Mouse (Mus musculus): ENCODE results near the gene Arhgap20. TPM values are rescaled to one million over a fixed set of nuclear protein-coding genes. Genes with fewer than 3 reads are reported as not detected.

Gene Arhgap20
- polyA plus RNA-seq, 1 experiment = 0.37 TPM

DNA sequence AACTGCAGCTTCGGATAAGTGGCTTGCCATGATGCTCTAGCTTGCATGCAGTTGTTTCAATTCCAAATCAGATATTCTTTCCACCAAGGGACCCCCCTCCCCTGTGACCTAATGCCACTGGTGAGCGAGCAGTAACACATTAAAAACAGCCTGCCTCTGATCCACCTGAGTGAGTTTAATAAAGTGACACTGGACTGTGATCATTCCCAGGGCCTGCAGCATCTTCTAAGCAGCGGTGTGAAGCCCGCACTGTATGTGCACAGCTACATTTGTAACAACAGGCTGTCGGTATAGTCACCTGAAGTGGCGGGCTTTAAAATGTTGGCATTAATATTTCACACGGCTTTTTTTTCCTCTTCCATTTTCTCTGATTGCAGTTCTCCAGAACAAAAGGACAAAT is 59.4 kb downstream of the Arhgap20 start:
- TF ChIP-seq POLR2A (IDR thresholded peaks at IDR 0.05; ENCODE audit: borderline replicate concordance, control insufficient read depth, low read depth, low read length) (no peak), CTCF (IDR thresholded peaks at IDR 0.05; ENCODE audit: control insufficient read depth, insufficient read depth, low read length) (no peak)

DNA sequence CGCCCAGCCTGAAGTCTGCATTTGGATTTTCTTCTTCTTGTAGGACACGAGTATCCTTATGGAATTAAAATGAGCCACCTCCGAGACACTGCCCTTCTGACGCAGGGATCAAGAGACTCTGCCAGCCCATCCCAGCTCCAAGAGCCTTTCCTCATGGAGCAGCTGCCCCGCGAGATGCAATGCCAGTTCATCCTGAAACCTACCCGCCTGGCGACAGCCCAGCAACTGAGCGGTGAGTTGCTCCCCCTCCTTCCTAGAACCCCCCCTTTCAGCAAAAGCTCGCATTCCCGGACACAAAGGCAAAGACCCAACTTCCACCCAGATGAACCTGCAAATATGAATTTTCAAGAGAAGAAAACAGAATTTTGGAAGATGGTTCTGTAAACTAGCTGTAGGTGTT is 66.5 kb downstream of the Arhgap20 start:
- no peak overlapping the region for H3K4me3 ChIP-seq (replicated peaks; ENCODE audit: control insufficient read depth, low read depth, low read length)
- 82% methylated on average over 11 of the region's 11 CpGs for WGBS
- no peaks in the 10 kb centered on the region for H3K4me1 ChIP-seq (ENCODE audit: control insufficient read depth, insufficient read depth, low read length)
- H3K27ac ChIP-seq (ENCODE audit: control insufficient read depth, insufficient read depth, low read depth, low read length, poor library complexity) = no peak overlapping the region
- TF ChIP-seq POLR2A (IDR thresholded peaks at IDR 0.05; ENCODE audit: borderline replicate concordance, control insufficient read depth, low read depth, low read length) = no peak
- TF ChIP-seq CTCF (IDR thresholded peaks at IDR 0.05; ENCODE audit: control insufficient read depth, insufficient read depth, low read length) = no peak

More for the DNA sequence above, 59.4 kb downstream of the Arhgap20 start:
- H3K4me3 ChIP-seq (replicated peaks; ENCODE audit: control insufficient read depth, low read depth, low read length) = no peak overlapping the region
- 79% methylated on average over 7 of the region's 7 CpGs for WGBS
- H3K4me1 ChIP-seq (ENCODE audit: control insufficient read depth, insufficient read depth, low read length) = no peaks in the 10 kb centered on the region
- H3K27ac ChIP-seq (ENCODE audit: control insufficient read depth, insufficient read depth, low read depth, low read length, poor library complexity) = no peak overlapping the region

GRCm38 (mm10) chr9:51832368-51832767 is 67.2 kb downstream of the Arhgap20 start:
- no peak for TF ChIP-seq CTCF (IDR thresholded peaks at IDR 0.05; ENCODE audit: control insufficient read depth, insufficient read depth, low read length)
- no peak for TF ChIP-seq POLR2A (IDR thresholded peaks at IDR 0.05; ENCODE audit: borderline replicate concordance, control insufficient read depth, low read depth, low read length)
- no peaks in the 10 kb centered on the region for H3K4me1 ChIP-seq (ENCODE audit: control insufficient read depth, insufficient read depth, low read length)
- H3K4me3 ChIP-seq (replicated peaks; ENCODE audit: control insufficient read depth, low read depth, low read length) = no peak overlapping the region
- no peak overlapping the region for H3K27ac ChIP-seq (ENCODE audit: control insufficient read depth, insufficient read depth, low read depth, low read length, poor library complexity)
- 83% methylated on average over 5 of the region's 5 CpGs for WGBS

GRCm38 (mm10) chr9:51837716-51838115 is 72.6 kb downstream of the Arhgap20 start:
- H3K4me1 ChIP-seq (ENCODE audit: control insufficient read depth, insufficient read depth, low read length) = no peaks in the 10 kb centered on the region
- TF ChIP-seq POLR2A (IDR thresholded peaks at IDR 0.05; ENCODE audit: borderline replicate concordance, control insufficient read depth, low read depth, low read length) = no peak
- TF ChIP-seq CTCF (IDR thresholded peaks at IDR 0.05; ENCODE audit: control insufficient read depth, insufficient read depth, low read length) = no peak
- 79% methylated on average over 7 of the region's 7 CpGs for WGBS
- H3K27ac ChIP-seq (ENCODE audit: control insufficient read depth, insufficient read depth, low read depth, low read length, poor library complexity) = no peak overlapping the region
- no peak overlapping the region for H3K4me3 ChIP-seq (replicated peaks; ENCODE audit: control insufficient read depth, low read depth, low read length)

- no peak overlapping the region for H3K4me3 ChIP-seq (replicated peaks; ENCODE audit: control insufficient read depth, low read depth, low read length)
- no peaks in the 10 kb centered on the region for H3K4me1 ChIP-seq (ENCODE audit: control insufficient read depth, insufficient read depth, low read length)
- no peak for TF ChIP-seq CTCF (IDR thresholded peaks at IDR 0.05; ENCODE audit: control insufficient read depth, insufficient read depth, low read length)
- TF ChIP-seq POLR2A (IDR thresholded peaks at IDR 0.05; ENCODE audit: borderline replicate concordance, control insufficient read depth, low read depth, low read length) = no peak
- H3K27ac ChIP-seq (ENCODE audit: control insufficient read depth, insufficient read depth, low read depth, low read length, poor library complexity) = no peak overlapping the region
- WGBS = 59% methylated on average over 4 of the region's 4 CpGs
Observed at GRCm38 (mm10) chr9:51843216-51843615, 78.1 kb downstream of the Arhgap20 start.

- Histone ChIP-seq H3K4me1 (ENCODE audit: control insufficient read depth, insufficient read depth, low read length) (no peaks in the 10 kb centered on the region), H3K4me3 (replicated peaks; ENCODE audit: control insufficient read depth, low read depth, low read length) (no peak overlapping the region), H3K27ac (ENCODE audit: control insufficient read depth, insufficient read depth, low read depth, low read length, poor library complexity) (no peak overlapping the region)
- WGBS = 66% methylated on average over 10 of the region's 10 CpGs
- TF ChIP-seq CTCF (IDR thresholded peaks at IDR 0.05; ENCODE audit: control insufficient read depth, insufficient read depth, low read length) (no peak), POLR2A (IDR thresholded peaks at IDR 0.05; ENCODE audit: borderline replicate concordance, control insufficient read depth, low read depth, low read length) (no peak)
Observed at GRCm38 (mm10) chr9:51845796-51846195, 80.7 kb downstream of the Arhgap20 start.

- Histone ChIP-seq H3K27ac (ENCODE audit: control insufficient read depth, insufficient read depth, low read depth, low read length, poor library complexity) (no peak overlapping the region), H3K4me3 (replicated peaks; ENCODE audit: control insufficient read depth, low read depth, low read length) (no peak overlapping the region), H3K4me1 (ENCODE audit: control insufficient read depth, insufficient read depth, low read length) (no peaks in the 10 kb centered on the region)
- 83% methylated on average over 5 of the region's 5 CpGs for WGBS
- TF ChIP-seq POLR2A (IDR thresholded peaks at IDR 0.05; ENCODE audit: borderline replicate concordance, control insufficient read depth, low read depth, low read length) (no peak), CTCF (IDR thresholded peaks at IDR 0.05; ENCODE audit: control insufficient read depth, insufficient read depth, low read length) (no peak)
Observed at GRCm38 (mm10) chr9:51853772-51854171, 88.6 kb downstream of the Arhgap20 start.

- Histone ChIP-seq H3K27ac (ENCODE audit: control insufficient read depth, insufficient read depth, low read depth, low read length, poor library complexity) (no peak overlapping the region), H3K4me3 (replicated peaks; ENCODE audit: control insufficient read depth, low read depth, low read length) (no peak overlapping the region), H3K4me1 (ENCODE audit: control insufficient read depth, insufficient read depth, low read length) (no peaks in the 10 kb centered on the region)
- 77% methylated on average over 3 of the region's 3 CpGs for WGBS
- TF ChIP-seq CTCF (IDR thresholded peaks at IDR 0.05; ENCODE audit: control insufficient read depth, insufficient read depth, low read length) (no peak), POLR2A (IDR thresholded peaks at IDR 0.05; ENCODE audit: borderline replicate concordance, control insufficient read depth, low read depth, low read length) (no peak)
Observed at GRCm38 (mm10) chr9:51864273-51864672, 99.1 kb downstream of the Arhgap20 start.

- H3K4me3 ChIP-seq (replicated peaks; ENCODE audit: control insufficient read depth, low read depth, low read length) = no peak overlapping the region
- 43% methylated on average over 4 of the region's 4 CpGs for WGBS
Observed at GRCm38 (mm10) chr9:51866634-51867033, 101.5 kb downstream of the Arhgap20 start.

More at GRCm38 (mm10) chr9:51866634-51867033, 101.5 kb downstream of the Arhgap20 start:
- no peak overlapping the region for H3K27ac ChIP-seq (ENCODE audit: control insufficient read depth, insufficient read depth, low read depth, low read length, poor library complexity)
- no peaks in the 10 kb centered on the region for H3K4me1 ChIP-seq (ENCODE audit: control insufficient read depth, insufficient read depth, low read length)
- no peak for TF ChIP-seq POLR2A (IDR thresholded peaks at IDR 0.05; ENCODE audit: borderline replicate concordance, control insufficient read depth, low read depth, low read length)
- no peak for TF ChIP-seq CTCF (IDR thresholded peaks at IDR 0.05; ENCODE audit: control insufficient read depth, insufficient read depth, low read length)

All from bone marrow, adult 2 months (tissue).